Mouse (Mus musculus): ENCODE data around the gene Tnfrsf9.

DNA sequence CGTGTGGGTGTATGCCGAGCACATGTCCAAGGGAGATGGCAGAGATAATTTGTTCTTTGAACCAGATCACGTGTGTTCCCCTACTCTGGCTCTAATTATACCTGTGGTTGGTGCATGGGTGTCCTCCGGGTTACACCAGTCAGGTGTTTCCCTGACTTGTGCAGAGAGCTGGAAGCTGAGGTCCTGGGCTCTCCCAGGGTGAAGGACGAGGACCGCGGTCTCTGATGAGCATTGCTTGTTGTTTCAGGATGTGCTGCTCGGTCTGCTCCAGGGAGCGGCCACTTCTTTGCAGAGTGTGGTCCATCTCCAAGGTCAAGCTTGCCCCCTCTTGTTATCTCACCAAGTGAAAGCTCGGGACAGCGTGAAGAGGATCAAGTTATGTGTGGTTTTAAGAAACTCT is 48.3 kb upstream of the Tnfrsf9 start:
- no peak for TF ChIP-seq CTCF (IDR thresholded peaks at IDR 0.05; ENCODE audit: low read depth)
- no peak for TF ChIP-seq EP300 (IDR thresholded peaks at IDR 0.05; ENCODE audit: low read depth)

All from heart, postnatal 0 days (tissue).